Comparison of ENCODE assay signal across 25 mouse cellular contexts in the genomic region with DNA sequence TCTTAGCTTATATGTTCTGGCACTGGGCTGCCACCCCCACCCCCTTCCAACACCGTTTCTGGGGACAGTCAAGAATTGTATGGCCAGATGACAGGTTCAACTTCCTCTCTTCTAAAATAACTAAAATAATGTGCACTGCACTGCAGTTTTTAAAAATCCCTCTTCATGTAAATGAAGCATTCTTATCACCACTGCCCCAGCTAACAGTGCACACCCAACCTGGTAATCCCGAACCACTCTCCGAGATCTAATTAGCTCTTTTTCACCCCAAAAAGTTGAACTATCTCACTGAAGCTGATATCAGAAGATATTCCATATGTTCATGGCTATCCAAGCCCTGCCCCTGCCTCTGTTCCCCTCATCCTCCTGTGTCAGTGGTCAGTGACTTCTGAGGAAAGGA.
"Had no signal": no experiment of that assay in that cellular context is flagged by ENCODE, and none has a peak within 500 bp of the region (broad histone marks: within the 10 kb centered on the region; RNA-seq: fewer than 3 reads in every experiment).

No protein-coding gene starts in this region.

- H3K27me3 ChIP-seq: embryonic facial prominence, embryonic 12.5 days; embryonic facial prominence, embryonic 13.5 days; embryonic facial prominence, embryonic 15.5 days; forebrain, embryonic 12.5 days; forebrain, embryonic 13.5 days; forebrain, embryonic 15.5 days had no signal

- H3K4me1 ChIP-seq: embryonic facial prominence, embryonic 10.5 days; embryonic facial prominence, embryonic 12.5 days; embryonic facial prominence, embryonic 13.5 days; embryonic facial prominence, embryonic 15.5 days; forebrain, embryonic 10.5 days; forebrain, embryonic 12.5 days; forebrain, embryonic 13.5 days; forebrain, embryonic 15.5 days had no signal

- H3K27ac ChIP-seq: embryonic facial prominence, embryonic 10.5 days; embryonic facial prominence, embryonic 12.5 days; embryonic facial prominence, embryonic 13.5 days; embryonic facial prominence, embryonic 15.5 days; forebrain, embryonic 10.5 days; forebrain, embryonic 12.5 days; forebrain, embryonic 13.5 days; forebrain, embryonic 15.5 days; gastrocnemius, adult 2 months; heart, adult 2 months had no signal

- H3K9me3 ChIP-seq: embryonic facial prominence, embryonic 10.5 days; embryonic facial prominence, embryonic 12.5 days; embryonic facial prominence, embryonic 13.5 days; embryonic facial prominence, embryonic 15.5 days; forebrain, embryonic 10.5 days; forebrain, embryonic 12.5 days; forebrain, embryonic 13.5 days; forebrain, embryonic 15.5 days had no signal

- H3K4me3 ChIP-seq: embryonic facial prominence, embryonic 10.5 days; embryonic facial prominence, embryonic 12.5 days; embryonic facial prominence, embryonic 13.5 days; embryonic facial prominence, embryonic 15.5 days; erythroblast, embryonic 14.5 days; forebrain, embryonic 10.5 days; forebrain, embryonic 12.5 days; forebrain, embryonic 13.5 days; forebrain, embryonic 15.5 days; gastrocnemius, adult 2 months; heart, adult 2 months had no signal

- DNase-seq: cerebellum, adult 9-10 months; cerebellum, adult 9-11 months; cerebellum, postnatal 10 days; cerebellum, postnatal 14 days; cerebellum, postnatal 25 days; cerebellum, postnatal 36 days; embryo, embryonic 11 days; forebrain, postnatal 0 days; gastrocnemius, adult 2 months; gastrocnemius, postnatal 10 days; gastrocnemius, postnatal 14 days; gastrocnemius, postnatal 25 days; gastrocnemius, postnatal 36 days; heart, adult 11 months; heart, adult 18-20 months; heart, adult 2 months had no signal

- H3K36me3 ChIP-seq: embryonic facial prominence, embryonic 10.5 days; embryonic facial prominence, embryonic 12.5 days; embryonic facial prominence, embryonic 13.5 days; embryonic facial prominence, embryonic 15.5 days; forebrain, embryonic 10.5 days; forebrain, embryonic 12.5 days; forebrain, embryonic 15.5 days had no signal

- H3K9ac ChIP-seq: embryonic facial prominence, embryonic 12.5 days; embryonic facial prominence, embryonic 13.5 days; embryonic facial prominence, embryonic 15.5 days; forebrain, embryonic 12.5 days; forebrain, embryonic 13.5 days; forebrain, embryonic 15.5 days; forebrain, postnatal 0 days had no signal
